Mouse (Mus musculus) G1E (cell line): ENCODE measurements around the gene Rapgef5. TPM values are rescaled to one million over a fixed set of nuclear protein-coding genes. Genes with fewer than 3 reads are reported as not detected.

Experiments used
- ATAC-seq: 2 replicates; pipeline ENCODE4 v1.8.0; 2016; ENCODE audit warnings: mild to moderate bottlenecking; ENCODE audit not compliant: insufficient number of reproducible peaks, poor library complexity, low FRiP score, severe bottlenecking; ENCODE audit errors: extremely low read depth
- DNase-seq: peaks from one replicate; pipeline ENCODE4 v3.0.0; 2012; ENCODE audit warnings: low spot score
- H3K27me3 ChIP-seq: 2 replicates; pipeline ENCODE4 v1.6.1; 2012; ENCODE audit warnings: mild to moderate bottlenecking, low read length, inconsistent platforms; ENCODE audit not compliant: insufficient read depth
- H3K36me3 ChIP-seq: replicated peaks from 2 replicates; pipeline ENCODE3; 2012; ENCODE audit warnings: mild to moderate bottlenecking, inconsistent platforms
- H3K4me1 ChIP-seq: 2 replicates; pipeline ENCODE4 v1.6.1; 2012; ENCODE audit warnings: low read depth, low read length, inconsistent platforms, mixed read lengths; ENCODE audit not compliant: insufficient read depth
- H3K4me3 ChIP-seq: 2 replicates; pipeline ENCODE4 v1.5.1; 2012; ENCODE audit warnings: low read depth, mild to moderate bottlenecking, inconsistent platforms, low read length, moderate library complexity, mixed read lengths
- H3K9me3 ChIP-seq: replicated peaks from 2 replicates; pipeline ENCODE4 v1.6.1; 2012; ENCODE audit warnings: inconsistent platforms
- CTCF ChIP-seq: IDR thresholded peaks from 2 replicates; pipeline ENCODE4 v1.5.1; 2012; ENCODE audit warnings: low read depth, low read length, inconsistent platforms, mixed read lengths
- GATA1 ChIP-seq: IDR thresholded peaks from 2 replicates; pipeline ENCODE4 v1.6.1; 2012; ENCODE audit warnings: borderline replicate concordance, low read length, inconsistent platforms, mixed read lengths
- GATA2 ChIP-seq: IDR thresholded peaks from 2 replicates; pipeline ENCODE4 v1.6.1; 2012; ENCODE audit warnings: low read depth, low read length, inconsistent platforms, borderline replicate concordance
- POLR2AphosphoS5 ChIP-seq: IDR thresholded peaks from 2 replicates; pipeline ENCODE4 v1.6.1; 2012; ENCODE audit warnings: low read depth, low read length, inconsistent platforms; ENCODE audit not compliant: insufficient replicate concordance
- TAL1 ChIP-seq: conservative IDR thresholded peaks from 2 replicates; pipeline ENCODE4 v1.6.1; 2012; ENCODE audit warnings: low read depth, low read length, inconsistent platforms, mixed read lengths
- polyA plus RNA-seq: library from polyadenylated mRNA; stranded (reverse); fragments of >175 nt; gene quantifications from 2 replicates; pipeline ENCODE4 v1.2.3, GENCODE M21; 2012
- total RNA-seq, 2 experiments: library from RNA; stranded (forward) in 1 of 2; stranded (reverse) in 1 of 2; fragments of 200-1000 nt in 1 of 2; fragments of >200 nt in 1 of 2; fragmentation: Nextera tagmentation in 1 of 2; gene quantifications; 2 replicates each; pipeline ENCODE4 v1.2.3; 2014 to 2017

Gene Rapgef5
- total and polyA plus RNA-seq, 3 experiments: 0.66 TPM; not detected in 2

DNA sequence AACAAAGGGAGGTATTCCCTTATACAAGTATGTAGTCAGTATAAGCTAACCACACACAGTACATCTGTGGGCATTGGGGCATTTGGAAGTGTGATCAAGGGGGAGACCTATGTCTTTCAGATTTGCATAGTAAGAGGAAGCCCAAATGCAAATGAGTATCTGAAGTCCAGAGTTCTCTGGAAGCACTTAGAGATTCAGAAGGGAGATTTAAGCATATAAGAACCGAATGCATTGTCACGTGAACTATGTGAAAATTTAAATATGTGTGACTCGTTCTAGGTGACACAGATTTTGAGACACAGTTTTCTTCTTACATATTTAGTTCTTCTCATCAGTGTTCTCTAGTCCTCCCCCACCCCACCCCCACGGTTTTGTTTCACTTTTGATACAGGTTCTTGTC is 50.0 kb downstream of the Rapgef5 start:
- no peak for DNase-seq
- Histone ChIP-seq H3K4me1 (no peaks in the 10 kb centered on the region; the same call in 1 of the 2 replicates), H3K4me3 (no peak overlapping the region), H3K9me3 (peaks cover 42% of the 10 kb centered on the region), H3K36me3 (no peaks in the 10 kb centered on the region), H3K27me3 (no peaks in the 10 kb centered on the region)
- TF ChIP-seq GATA2 (no peak), CTCF (no peak), POLR2AphosphoS5 (no peak)
- no peak for ATAC-seq

DNA sequence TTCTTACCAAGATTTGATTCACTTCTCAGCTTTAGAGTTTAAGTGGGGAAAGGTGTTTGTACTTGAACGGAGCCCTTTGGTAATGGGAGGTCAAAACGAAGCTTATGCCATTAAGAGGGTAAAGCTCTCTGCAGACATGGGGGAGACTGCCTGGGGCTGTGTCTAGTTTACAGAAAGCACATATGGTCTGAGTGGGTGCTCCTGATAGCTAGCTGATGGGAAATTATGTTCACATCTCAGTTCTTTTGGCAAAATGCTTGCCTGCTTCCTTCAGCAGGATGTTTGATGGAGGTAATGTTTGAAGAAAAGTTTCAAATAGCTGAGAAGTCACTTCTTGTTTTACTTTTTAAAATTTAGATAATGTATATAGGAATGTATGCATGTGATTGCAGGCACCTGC is 53.4 kb downstream of the Rapgef5 start:
- no peaks in the 10 kb centered on the region for H3K36me3 ChIP-seq
- no peak for TF ChIP-seq POLR2AphosphoS5
- TF ChIP-seq GATA1: no peak
- no peak for TF ChIP-seq CTCF
- TF ChIP-seq GATA2: no peak
- no peak for TF ChIP-seq TAL1
- DNase-seq (no peak), ATAC-seq (no peak)
- no peaks in the 10 kb centered on the region for H3K27me3 ChIP-seq
- no peaks in the 10 kb centered on the region for H3K4me1 ChIP-seq
- peaks cover 18% of the 10 kb centered on the region for H3K9me3 ChIP-seq
- no peak overlapping the region for H3K4me3 ChIP-seq

DNA sequence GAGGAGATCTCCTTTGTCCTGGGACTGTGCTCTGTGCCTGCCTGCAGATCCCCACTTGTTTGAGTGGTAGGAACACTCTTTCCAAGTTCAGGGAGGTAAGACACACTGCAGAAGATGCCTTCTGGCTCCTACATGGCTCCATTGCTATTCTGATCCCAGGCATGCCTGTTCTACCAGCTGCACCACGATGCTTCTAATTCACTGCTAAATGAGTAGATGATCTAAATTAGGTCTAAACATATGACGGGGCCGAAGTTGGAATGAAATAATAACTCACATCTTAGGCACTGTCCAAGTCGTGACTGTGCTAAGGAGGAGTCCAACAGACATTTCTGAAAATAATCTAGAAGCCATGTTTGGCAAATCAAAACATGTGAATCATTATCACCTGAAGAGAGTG is 68.0 kb downstream of the Rapgef5 start:
- Histone ChIP-seq H3K9me3 (peaks cover 36% of the 10 kb centered on the region), H3K4me3 (no peak overlapping the region), H3K4me1 (no peaks in the 10 kb centered on the region), H3K36me3 (no peaks in the 10 kb centered on the region), H3K27me3 (no peaks in the 10 kb centered on the region)
- TF ChIP-seq GATA2 (no peak), GATA1 (no peak), TAL1 (no peak), CTCF (no peak), POLR2AphosphoS5 (no peak)
- ATAC-seq (no peak), DNase-seq (no peak)

DNA sequence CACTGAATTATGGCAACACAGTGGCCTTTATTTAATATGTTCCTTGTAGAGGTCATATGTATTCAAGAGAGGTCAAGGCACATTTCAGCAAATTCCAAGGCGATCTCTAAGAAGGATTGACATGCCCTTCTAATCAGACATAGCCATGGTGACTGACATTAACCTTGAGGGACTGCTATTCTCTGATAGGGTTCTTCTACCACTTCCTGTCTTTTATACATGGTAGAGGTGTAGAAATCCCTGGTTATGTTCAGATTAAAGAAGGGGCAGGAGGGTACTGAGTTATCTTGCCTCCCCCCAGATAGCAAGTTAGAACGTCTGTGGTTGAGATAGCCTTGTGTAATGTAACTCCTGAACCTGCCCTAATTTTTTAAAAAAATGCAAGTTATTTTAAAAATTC is 69.1 kb downstream of the Rapgef5 start:
- TF ChIP-seq GATA2 (no peak), TAL1 (no peak), POLR2AphosphoS5 (no peak), GATA1 (no peak), CTCF (no peak)
- Histone ChIP-seq H3K36me3 (no peaks in the 10 kb centered on the region), H3K4me1 (no peaks in the 10 kb centered on the region), H3K4me3 (no peak overlapping the region), H3K27me3 (no peaks in the 10 kb centered on the region), H3K9me3 (peaks cover 42% of the 10 kb centered on the region)
- DNase-seq (no peak), ATAC-seq (no peak)

DNA sequence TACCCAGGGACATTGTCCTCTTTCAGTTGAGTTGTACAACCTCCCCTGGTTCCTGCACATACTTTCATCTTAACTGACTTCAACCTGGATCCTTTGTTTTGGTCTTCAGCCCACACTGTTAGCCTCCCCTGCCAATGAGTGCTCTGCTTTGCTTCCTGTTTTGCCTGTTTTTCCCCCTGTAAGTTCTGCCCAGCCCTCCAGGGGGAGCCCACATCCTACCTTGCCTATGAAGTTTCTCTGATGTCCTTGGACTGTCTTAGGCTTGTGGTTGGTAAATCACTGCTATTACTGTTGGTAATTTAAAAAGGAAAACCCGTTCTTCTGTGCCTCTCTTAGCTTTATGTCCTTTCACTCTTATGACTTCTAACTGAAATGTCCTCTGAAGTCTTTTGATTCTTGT is 69.8 kb downstream of the Rapgef5 start:
- ATAC-seq (0 out of 2 replicates have a peak, but pooled peaks have one; percentile 15), DNase-seq (no peak)
- no peak for TF ChIP-seq POLR2AphosphoS5
- TF ChIP-seq TAL1: no peak
- TF ChIP-seq CTCF: no peak
- no peak for TF ChIP-seq GATA1
- TF ChIP-seq GATA2: no peak
- Histone ChIP-seq H3K36me3 (no peaks in the 10 kb centered on the region), H3K4me1 (no peaks in the 10 kb centered on the region), H3K4me3 (no peak overlapping the region), H3K27me3 (no peaks in the 10 kb centered on the region), H3K9me3 (peaks cover 47% of the 10 kb centered on the region)

DNA sequence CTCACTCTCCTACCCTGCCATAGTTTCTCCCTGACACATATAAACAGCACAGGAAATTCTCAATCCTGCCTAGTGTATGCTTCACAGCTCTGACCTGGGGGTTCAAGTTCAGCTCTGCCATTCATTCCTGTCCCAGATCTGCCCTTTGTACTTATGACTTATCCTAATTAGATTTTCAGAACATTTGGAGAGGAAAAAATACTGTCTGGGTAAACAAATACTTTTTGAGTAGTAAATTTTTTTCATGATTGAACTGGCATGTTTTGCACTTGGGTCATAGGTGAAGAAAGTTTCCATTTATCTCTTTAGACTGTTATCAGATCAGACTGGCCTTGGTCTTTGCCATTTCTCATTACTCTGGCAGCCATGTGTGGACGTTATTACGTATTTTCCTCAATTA is 72.9 kb downstream of the Rapgef5 start:
- Histone ChIP-seq H3K27me3 (no peaks in the 10 kb centered on the region), H3K9me3 (peaks cover 48% of the 10 kb centered on the region), H3K4me3 (no peak overlapping the region), H3K4me1 (no peaks in the 10 kb centered on the region), H3K36me3 (no peaks in the 10 kb centered on the region)
- no peak for ATAC-seq
- no peak for TF ChIP-seq TAL1
- TF ChIP-seq CTCF: no peak
- TF ChIP-seq POLR2AphosphoS5: no peak
- no peak for TF ChIP-seq GATA1
- TF ChIP-seq GATA2: no peak
- no peak for DNase-seq

DNA sequence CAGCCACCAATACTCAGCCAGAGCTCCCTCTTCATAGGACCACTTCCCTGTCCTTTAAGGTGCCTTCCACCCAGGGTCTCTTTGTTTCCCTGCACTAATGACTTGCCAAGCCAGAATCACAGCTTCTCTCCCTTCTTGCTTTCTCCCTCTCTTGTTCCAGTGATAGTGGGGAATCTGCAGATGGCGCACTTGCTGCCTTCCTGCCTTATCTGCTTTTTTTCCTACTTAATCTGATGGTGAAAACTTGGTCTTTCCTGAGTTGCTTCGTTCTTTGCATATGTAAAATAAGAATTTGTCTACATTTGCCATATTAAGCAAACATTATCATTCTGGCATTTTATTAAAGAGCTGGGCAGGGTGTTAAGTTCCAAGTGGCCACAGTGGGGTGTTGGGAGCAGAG is 75.7 kb downstream of the Rapgef5 start:
- no peak for TF ChIP-seq GATA1
- no peak for TF ChIP-seq CTCF
- TF ChIP-seq GATA2: no peak
- no peak for TF ChIP-seq TAL1
- no peak for TF ChIP-seq POLR2AphosphoS5
- no peak for ATAC-seq

More for the DNA sequence above, 75.7 kb downstream of the Rapgef5 start:
- Histone ChIP-seq H3K4me1 (no peaks in the 10 kb centered on the region), H3K4me3 (no peak overlapping the region), H3K9me3 (peaks cover 45% of the 10 kb centered on the region), H3K27me3 (no peaks in the 10 kb centered on the region), H3K36me3 (no peaks in the 10 kb centered on the region)
- no peak for DNase-seq
